Mouse (Mus musculus) neural tube, embryonic 14.5 days (tissue): Measurements from ENCODE around the gene Slc36a3. TPM values are rescaled to one million over a fixed set of nuclear protein-coding genes. Genes with fewer than 3 reads are reported as not detected.

Experiments
- ATAC-seq: fragments of 200-750 bp; cut with Nextera tagmentation; 2 replicates; pipeline ENCODE4 v1.8.0; 2017; ENCODE audit warnings: low read depth, mild to moderate bottlenecking, moderate TSS enrichment, moderate library complexity
- H3K27ac ChIP-seq: fragments of 300-500 bp; sonication (generic); 2 replicates; pipeline ENCODE4 v1.5.1; 2014; ENCODE audit warnings: low read depth, mild to moderate bottlenecking, control low read depth, low read length, moderate library complexity, mixed read lengths
- H3K27me3 ChIP-seq: fragments of 300-500 bp; sonication (generic); 2 replicates; pipeline ENCODE4 v1.6.1; 2014; ENCODE audit warnings: low read length; ENCODE audit not compliant: control insufficient read depth, insufficient read depth
- H3K36me3 ChIP-seq: fragments of 300-500 bp; sonication (generic); 2 replicates; pipeline ENCODE4 v1.6.1; 2014; ENCODE audit warnings: low read length, mixed read lengths; ENCODE audit not compliant: control insufficient read depth, insufficient read depth
- H3K4me1 ChIP-seq: fragments of 300-500 bp; sonication (generic); 2 replicates; pipeline ENCODE4 v1.6.1; 2014; ENCODE audit warnings: low read length; ENCODE audit not compliant: control insufficient read depth, insufficient read depth
- H3K4me2 ChIP-seq: fragments of 300-500 bp; sonication (generic); 2 replicates; pipeline ENCODE4 v1.6.1; 2014; ENCODE audit warnings: mild to moderate bottlenecking, low read depth, low read length, control low read depth
- H3K4me3 ChIP-seq: fragments of 300-500 bp; sonication (generic); 2 replicates; pipeline ENCODE4 v1.5.1; 2014; ENCODE audit warnings: low read depth, low read length, control low read depth, mixed read lengths
- H3K9ac ChIP-seq: fragments of 300-500 bp; sonication (generic); replicated peaks from 2 replicates; pipeline ENCODE4 v1.6.1; 2014; ENCODE audit warnings: low read depth, mild to moderate bottlenecking, control low read depth, low read length, mixed read lengths
- H3K9me3 ChIP-seq: fragments of 300-500 bp; sonication (generic); 2 replicates; pipeline ENCODE4 v1.6.1; 2016; ENCODE audit warnings: low read length; ENCODE audit not compliant: control insufficient read depth
- WGBS: fragments of 180-500 bp; shearing (Covaris S2); extraction: QIAGEN DNeasy Blood & Tissue Kit; methylation state at CpG from one replicate; pipeline ENCODE4 v1.1.7; 2014; 5-methylcytosine and 5-hydroxymethylcytosine counted together
- polyA plus RNA-seq: library from polyadenylated mRNA; unstranded; fragments of >200 nt; fragmentation: Nextera tagmentation; extraction: Ambion mirVana; gene quantifications from 2 replicates; pipeline ENCODE4 v1.2.1, GENCODE M21; 2014

The Slc36a3 gene
- polyA plus RNA-seq, result not detected in 2 replicates

GRCm38 (mm10) chr11:55151608-55152007 is at the start of gene Slc36a3:
Gene Slc36a3 (minus strand): TSS chr11:55151708.
- 80% methylated on average over 3 of the region's 3 CpGs for WGBS
- Histone ChIP-seq H3K27me3 (no peaks in the 10 kb centered on the region), H3K4me3 (no peak within 1 kb of the TSS)

DNA sequence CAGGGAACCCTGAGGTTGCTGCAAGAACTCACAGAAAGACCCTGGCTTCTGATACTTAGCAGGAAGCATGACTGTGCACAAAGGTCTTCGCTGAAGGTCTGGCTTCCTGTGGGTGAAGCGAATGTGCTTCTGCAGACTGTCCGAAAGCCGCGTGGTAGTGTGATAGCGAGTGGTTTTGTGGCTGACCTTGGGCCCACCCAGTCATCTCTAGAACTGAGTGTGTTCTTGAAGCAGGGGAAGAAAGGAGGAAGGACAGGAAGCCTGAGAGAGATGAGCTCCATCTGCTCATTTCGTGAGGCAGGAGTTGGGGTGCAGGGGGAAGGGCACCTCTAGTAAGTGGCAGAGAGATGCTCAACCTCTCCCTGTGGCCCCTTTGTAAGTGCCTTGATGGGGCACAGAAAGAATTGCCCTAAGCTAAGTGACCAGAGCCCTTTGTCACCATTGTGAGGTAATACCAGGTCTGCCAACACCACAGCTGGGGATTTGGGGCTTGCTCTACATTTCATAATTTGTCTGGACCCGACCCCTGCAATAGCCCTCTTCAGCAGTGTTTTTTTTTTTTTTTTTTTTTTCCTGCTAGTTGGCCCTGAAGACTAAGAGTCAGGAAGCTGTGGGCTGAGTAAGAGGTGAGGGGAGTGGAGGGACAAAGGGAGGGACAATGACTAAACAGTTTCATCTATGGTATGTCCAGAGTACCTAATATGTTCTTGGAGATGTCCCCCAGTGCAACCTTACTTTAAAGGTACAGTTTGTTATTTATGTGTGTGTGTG is 46.4 kb upstream of the Slc36a3 start:
- 83% methylated on average over 8 of the region's 8 CpGs for WGBS
- Histone ChIP-seq H3K27ac (no peak overlapping the region), H3K27me3 (no peaks in the 10 kb centered on the region), H3K36me3 (no peaks in the 10 kb centered on the region), H3K4me2 (no peak overlapping the region), H3K9me3 (no peaks in the 10 kb centered on the region), H3K9ac (no peak overlapping the region), H3K4me3 (no peak overlapping the region), H3K4me1 (no peaks in the 10 kb centered on the region)
- no peak for ATAC-seq

More at GRCm38 (mm10) chr11:55151608-55152007, at the start of gene Slc36a3:
- H3K36me3 ChIP-seq, result no peaks in the 10 kb centered on the region
- no peak within 1 kb of the TSS for H3K9ac ChIP-seq
- ATAC-seq, result no peak
- no peaks in the 10 kb centered on the region for H3K9me3 ChIP-seq
- H3K4me1 ChIP-seq, result no peaks in the 10 kb centered on the region
- no peak within 1 kb of the TSS for H3K4me2 ChIP-seq
- no peak within 1 kb of the TSS for H3K27ac ChIP-seq

GRCm38 (mm10) chr11:55197086-55197485 is 45.6 kb upstream of the Slc36a3 start:
- no peak overlapping the region for H3K4me3 ChIP-seq
- 68% methylated on average over 6 of the region's 6 CpGs for WGBS
- no peaks in the 10 kb centered on the region for H3K9me3 ChIP-seq
- no peaks in the 10 kb centered on the region for H3K36me3 ChIP-seq
- no peaks in the 10 kb centered on the region for H3K4me1 ChIP-seq
- H3K9ac ChIP-seq, result no peak overlapping the region
- H3K4me2 ChIP-seq, result no peak overlapping the region
- ATAC-seq, result no peak
- no peaks in the 10 kb centered on the region for H3K27me3 ChIP-seq
- H3K27ac ChIP-seq, result no peak overlapping the region

DNA sequence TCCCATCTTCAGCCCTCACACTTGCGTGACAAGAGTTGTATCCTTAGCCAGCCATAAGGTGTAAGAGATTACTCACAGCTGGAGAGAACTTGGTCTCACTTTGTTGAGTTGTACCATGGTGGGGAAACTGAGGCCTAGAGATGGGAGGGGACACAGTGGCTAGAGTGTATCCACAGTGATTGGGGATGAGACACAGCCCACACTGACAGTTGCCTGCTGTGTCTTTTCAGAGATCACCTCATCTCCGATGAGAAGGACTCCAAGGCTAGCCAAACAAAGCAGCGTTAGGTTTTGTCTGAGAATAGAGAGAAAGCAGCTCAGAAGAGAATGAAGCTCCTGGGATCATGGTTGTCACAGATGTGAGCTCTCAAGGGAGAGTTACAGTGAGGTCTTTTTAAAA is 38.7 kb upstream of the Slc36a3 start:
- WGBS, result 81% methylated on average over 3 of the region's 3 CpGs

GRCm38 (mm10) chr11:55187777-55188176 is 36.3 kb upstream of the Slc36a3 start:
- 84% methylated on average over 6 of the region's 6 CpGs for WGBS
- Histone ChIP-seq H3K36me3 (no peaks in the 10 kb centered on the region), H3K4me2 (no peak overlapping the region), H3K4me3 (no peak overlapping the region), H3K27me3 (no peaks in the 10 kb centered on the region), H3K9ac (no peak overlapping the region), H3K4me1 (no peaks in the 10 kb centered on the region), H3K9me3 (no peaks in the 10 kb centered on the region), H3K27ac (no peak overlapping the region)
- ATAC-seq, result no peak

More for the DNA sequence above, 38.7 kb upstream of the Slc36a3 start:
- H3K4me1 ChIP-seq, result no peaks in the 10 kb centered on the region
- no peaks in the 10 kb centered on the region for H3K9me3 ChIP-seq
- no peak overlapping the region for H3K27ac ChIP-seq
- no peak overlapping the region for H3K9ac ChIP-seq
- no peak for ATAC-seq
- H3K4me3 ChIP-seq, result no peak overlapping the region
- no peaks in the 10 kb centered on the region for H3K36me3 ChIP-seq
- no peaks in the 10 kb centered on the region for H3K27me3 ChIP-seq
- H3K4me2 ChIP-seq, result no peak overlapping the region

GRCm38 (mm10) chr11:55187292-55187691 is 35.8 kb upstream of the Slc36a3 start:
- Histone ChIP-seq H3K36me3 (no peaks in the 10 kb centered on the region), H3K4me1 (no peaks in the 10 kb centered on the region), H3K9me3 (no peaks in the 10 kb centered on the region), H3K4me3 (no peak overlapping the region), H3K27ac (no peak overlapping the region), H3K9ac (no peak overlapping the region), H3K27me3 (no peaks in the 10 kb centered on the region), H3K4me2 (no peak overlapping the region)
- 94% methylated on average over 4 of the region's 4 CpGs for WGBS
- ATAC-seq, result no peak

GRCm38 (mm10) chr11:55184733-55185291 is 33.3 kb upstream of the Slc36a3 start, which contains the start of gene Slc36a2:
Gene Slc36a2 (minus strand): TSS chr11:55185077.
- H3K9ac ChIP-seq, result no peak within 1 kb of the TSS
- H3K4me2 ChIP-seq, result no peak within 1 kb of the TSS
- H3K36me3 ChIP-seq, result no peaks in the 10 kb centered on the region
- H3K27ac ChIP-seq, result no peak within 1 kb of the TSS
- H3K9me3 ChIP-seq, result no peaks in the 10 kb centered on the region
- WGBS, result 21% methylated on average over 10 of the region's 10 CpGs
- H3K27me3 ChIP-seq, result no peaks in the 10 kb centered on the region
- H3K4me1 ChIP-seq, result no peaks in the 10 kb centered on the region
- no peak within 1 kb of the TSS for H3K4me3 ChIP-seq
- ATAC-seq, result no peak

GRCm38 (mm10) chr11:55184246-55184645 is 32.7 kb upstream of the Slc36a3 start:
- Histone ChIP-seq H3K9ac (no peak overlapping the region), H3K36me3 (no peaks in the 10 kb centered on the region), H3K4me1 (no peaks in the 10 kb centered on the region), H3K27ac (no peak overlapping the region), H3K4me2 (no peak overlapping the region), H3K9me3 (no peaks in the 10 kb centered on the region), H3K4me3 (no peak overlapping the region), H3K27me3 (no peaks in the 10 kb centered on the region)
- ATAC-seq, result no peak
- 88% methylated on average over 5 of the region's 5 CpGs for whole genome bisulfite sequencing

GRCm38 (mm10) chr11:55183124-55183523 is 31.6 kb upstream of the Slc36a3 start:
- Histone ChIP-seq H3K9me3 (no peaks in the 10 kb centered on the region), H3K27ac (no peak overlapping the region), H3K4me1 (no peaks in the 10 kb centered on the region), H3K4me2 (no peak overlapping the region), H3K9ac (no peak overlapping the region), H3K4me3 (no peak overlapping the region), H3K36me3 (no peaks in the 10 kb centered on the region), H3K27me3 (no peaks in the 10 kb centered on the region)
- ATAC-seq, result no peak
- 75% methylated on average over 7 of the region's 7 CpGs for WGBS
